Mouse (Mus musculus): ENCODE data around the gene Rims4. TPM values are rescaled to one million over a fixed set of nuclear protein-coding genes. Genes with fewer than 3 reads are reported as not detected.

Gene Rims4
- polyA plus RNA-seq, 1 experiment from 2014 or later, result 0.24 TPM

DNA sequence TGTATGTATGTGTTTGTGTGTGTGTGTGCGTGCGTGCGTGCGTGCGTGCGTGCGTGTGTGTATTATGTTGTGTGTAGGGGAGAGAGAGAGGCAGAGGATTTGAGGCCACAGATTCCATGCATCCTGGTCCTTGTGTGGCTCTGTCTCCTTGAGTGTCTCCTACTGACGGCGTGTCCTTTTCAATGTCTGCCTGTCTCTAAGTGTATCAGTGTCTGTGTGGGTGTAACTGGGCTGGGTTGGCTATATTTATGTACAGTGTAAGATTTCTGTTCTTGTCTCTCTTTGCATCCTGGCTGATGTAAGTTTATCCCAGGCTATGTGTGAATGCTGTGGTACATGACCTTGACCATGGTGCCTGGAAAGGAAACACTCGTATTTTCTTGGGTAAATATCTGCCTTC is 6.6 kb upstream of the Rims4 start:
- Histone ChIP-seq H3K27ac (no peak overlapping the region), H3K4me3 (no peak overlapping the region), H3K36me3 (no peaks in the 10 kb centered on the region), H3K9me3 (replicated peaks) (no peaks in the 10 kb centered on the region), H3K4me1 (no peaks in the 10 kb centered on the region), H3K27me3 (ENCODE audit: low read depth, poor library complexity, severe bottlenecking) (peaks cover 56% of the 10 kb centered on the region)
- DNase-seq (ENCODE audit: low spot score), result no peak
- WGBS, result 99% methylated on average over 10 of the region's 10 CpGs

DNA sequence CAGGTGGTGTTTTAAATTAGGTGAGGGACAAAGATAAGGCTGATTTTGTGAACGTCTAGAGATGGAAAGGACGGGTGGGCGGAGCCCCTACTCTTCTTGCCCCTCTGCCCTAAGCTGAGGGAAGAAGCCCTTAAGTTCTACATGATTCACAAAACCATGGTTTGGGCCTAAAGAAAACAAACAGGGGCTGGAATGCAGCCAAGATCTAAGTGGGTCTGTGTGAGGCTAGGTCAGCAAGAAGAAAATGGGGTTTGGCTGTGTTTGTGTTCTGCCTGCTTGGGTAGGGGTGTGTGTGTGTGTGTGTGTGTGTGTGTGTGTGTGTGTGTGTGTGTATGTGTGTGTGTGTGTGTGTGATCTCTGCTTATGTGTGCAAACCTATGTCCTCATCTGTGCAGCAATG is 6.0 kb upstream of the Rims4 start:
- Histone ChIP-seq H3K36me3 (no peaks in the 10 kb centered on the region), H3K27me3 (ENCODE audit: low read depth, poor library complexity, severe bottlenecking) (peaks cover 59% of the 10 kb centered on the region), H3K4me1 (no peaks in the 10 kb centered on the region), H3K4me3 (no peak overlapping the region), H3K27ac (no peak overlapping the region), H3K9me3 (replicated peaks) (no peaks in the 10 kb centered on the region)
- WGBS, result 75% methylated on average over 3 of the region's 3 CpGs
- DNase-seq (ENCODE audit: low spot score), result no peak

- Histone ChIP-seq H3K4me1 (peaks cover 11% of the 10 kb centered on the region), H3K27ac (no peak overlapping the region), H3K9me3 (replicated peaks) (no peaks in the 10 kb centered on the region), H3K27me3 (ENCODE audit: low read depth, poor library complexity, severe bottlenecking) (peaks cover 67% of the 10 kb centered on the region), H3K36me3 (no peaks in the 10 kb centered on the region), H3K4me3 (no peak overlapping the region)
- DNase-seq (ENCODE audit: low spot score), result no peak
- 57% methylated on average over 9 of the region's 9 CpGs for WGBS
Measured at GRCm38 (mm10) chr2:163923113-163923512, 4.6 kb upstream of the Rims4 start.

GRCm38 (mm10) chr2:163919581-163919980 is 1.1 kb upstream of the Rims4 start:
- DNase-seq (ENCODE audit: low spot score), result no peak
- no peaks in the 10 kb centered on the region for H3K36me3 ChIP-seq
- no peak overlapping the region for H3K4me3 ChIP-seq
- H3K4me1 ChIP-seq, result peaks cover 12% of the 10 kb centered on the region
- 77% methylated on average over 3 of the region's 3 CpGs for WGBS
- no peak overlapping the region for H3K27ac ChIP-seq
- H3K9me3 ChIP-seq (replicated peaks), result no peaks in the 10 kb centered on the region
- peaks cover 97% of the 10 kb centered on the region for H3K27me3 ChIP-seq (ENCODE audit: low read depth, poor library complexity, severe bottlenecking)

DNA sequence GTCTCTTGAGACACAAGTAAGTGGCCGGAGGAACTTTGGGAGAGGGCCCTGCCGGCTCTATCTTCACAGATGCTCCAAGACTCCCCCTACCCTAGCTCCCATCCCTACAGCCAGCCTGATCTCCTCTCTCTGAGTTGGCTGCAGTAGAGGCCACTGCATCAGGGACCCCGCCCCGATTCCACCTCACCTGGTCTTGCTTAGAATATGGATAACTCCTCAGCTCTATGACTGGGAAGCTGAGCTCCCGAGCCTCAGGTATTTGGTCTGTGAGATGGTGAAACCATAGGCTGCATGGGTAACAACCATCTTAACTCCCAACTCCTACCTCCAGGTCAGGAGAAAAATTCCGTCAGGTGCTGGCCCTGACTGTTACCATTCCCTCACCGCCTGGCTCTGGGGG is 1.8 kb downstream of the Rims4 start:
- no peaks in the 10 kb centered on the region for H3K9me3 ChIP-seq (replicated peaks)
- H3K27ac ChIP-seq, result no peak overlapping the region

GRCm38 (mm10) chr2:163915294-163915791 is 3.1 kb downstream of the Rims4 start:
- Histone ChIP-seq H3K27ac (no peak overlapping the region), H3K27me3 (ENCODE audit: low read depth, poor library complexity, severe bottlenecking) (peaks cover 97% of the 10 kb centered on the region), H3K36me3 (no peaks in the 10 kb centered on the region), H3K4me3 (no peak overlapping the region), H3K4me1 (peaks cover 34% of the 10 kb centered on the region), H3K9me3 (replicated peaks) (no peaks in the 10 kb centered on the region)
- no peak for DNase-seq (ENCODE audit: low spot score)
- 73% methylated on average over 9 of the region's 9 CpGs for WGBS

More for the DNA sequence above, 1.8 kb downstream of the Rims4 start:
- peaks cover 34% of the 10 kb centered on the region for H3K4me1 ChIP-seq
- H3K36me3 ChIP-seq, result no peaks in the 10 kb centered on the region
- no peak overlapping the region for H3K4me3 ChIP-seq
- 75% methylated on average over 7 of the region's 7 CpGs for WGBS
- H3K27me3 ChIP-seq (ENCODE audit: low read depth, poor library complexity, severe bottlenecking), result peaks cover 100% of the 10 kb centered on the region
- no peak for DNase-seq (ENCODE audit: low spot score)

DNA sequence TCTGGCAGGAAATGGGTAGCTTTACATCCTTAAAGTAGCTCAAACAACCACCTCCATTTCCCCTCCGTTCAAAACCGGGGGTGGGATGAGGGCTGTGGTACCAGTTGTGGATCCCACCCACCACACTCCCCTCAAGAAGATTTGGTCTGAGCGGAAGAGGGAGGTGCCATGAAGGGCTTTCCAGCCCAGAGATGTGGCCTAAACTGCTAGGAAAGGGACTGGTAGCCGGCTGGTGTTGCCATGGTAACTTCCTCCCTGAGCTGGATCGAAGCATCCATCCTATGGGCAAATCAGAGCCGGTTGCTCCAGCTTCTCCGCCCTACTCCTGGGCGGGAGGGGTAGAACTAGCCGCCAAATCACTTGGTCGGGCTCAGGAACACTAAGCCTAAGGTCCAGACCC is 4.4 kb downstream of the Rims4 start:
- H3K4me3 ChIP-seq, result no peak overlapping the region
- H3K9me3 ChIP-seq (replicated peaks), result no peaks in the 10 kb centered on the region
- WGBS, result 4% methylated on average over 10 of the region's 10 CpGs
- H3K36me3 ChIP-seq, result no peaks in the 10 kb centered on the region
- peaks cover 32% of the 10 kb centered on the region for H3K4me1 ChIP-seq
- H3K27me3 ChIP-seq (ENCODE audit: low read depth, poor library complexity, severe bottlenecking), result peaks cover 96% of the 10 kb centered on the region
- DNase-seq (ENCODE audit: low spot score), result peak; percentile 47
- H3K27ac ChIP-seq, result no peak overlapping the region

DNA sequence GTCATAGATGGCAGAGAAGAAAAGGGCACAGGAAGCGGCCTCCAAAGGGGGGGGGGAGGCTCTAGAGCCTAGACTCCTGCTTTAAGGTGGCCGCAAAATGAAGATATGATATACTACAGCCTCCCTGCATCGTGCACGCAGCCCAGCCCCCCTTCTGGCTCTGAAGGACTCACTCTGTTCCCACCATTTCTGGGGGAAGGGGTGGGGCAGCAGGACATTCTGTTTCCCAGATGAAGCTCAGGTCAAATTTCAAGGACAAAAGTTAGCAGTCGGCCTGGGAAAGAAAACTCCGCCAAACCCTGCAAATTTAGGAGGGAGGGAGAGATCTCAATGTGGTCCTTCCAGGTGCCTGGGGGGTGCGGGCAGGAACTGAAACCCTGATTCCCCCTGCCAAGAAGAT is 4.8 kb downstream of the Rims4 start:
- Histone ChIP-seq H3K27ac (no peak overlapping the region), H3K4me3 (no peak overlapping the region), H3K27me3 (ENCODE audit: low read depth, poor library complexity, severe bottlenecking) (peaks cover 93% of the 10 kb centered on the region), H3K4me1 (peaks cover 28% of the 10 kb centered on the region), H3K9me3 (replicated peaks) (no peaks in the 10 kb centered on the region), H3K36me3 (no peaks in the 10 kb centered on the region)
- WGBS, result 27% methylated on average over 7 of the region's 7 CpGs
- no peak for DNase-seq (ENCODE audit: low spot score)

GRCm38 (mm10) chr2:163911826-163912444 is 6.5 kb downstream of the Rims4 start:
- no peak overlapping the region for H3K4me3 ChIP-seq

GRCm38 (mm10) chr2:163909604-163910003 is 8.9 kb downstream of the Rims4 start:
- Histone ChIP-seq H3K27ac (no peak overlapping the region), H3K9me3 (replicated peaks) (no peaks in the 10 kb centered on the region), H3K27me3 (ENCODE audit: low read depth, poor library complexity, severe bottlenecking) (peaks cover 56% of the 10 kb centered on the region), H3K36me3 (no peaks in the 10 kb centered on the region), H3K4me3 (no peak overlapping the region), H3K4me1 (peaks cover 25% of the 10 kb centered on the region)
- 90% methylated on average over 7 of the region's 7 CpGs for WGBS
- DNase-seq (ENCODE audit: low spot score), result no peak

More at GRCm38 (mm10) chr2:163911826-163912444, 6.5 kb downstream of the Rims4 start:
- no peak overlapping the region for H3K27ac ChIP-seq
- no peaks in the 10 kb centered on the region for H3K9me3 ChIP-seq (replicated peaks)
- H3K4me1 ChIP-seq, result peaks cover 21% of the 10 kb centered on the region
- H3K36me3 ChIP-seq, result no peaks in the 10 kb centered on the region
- no peak for DNase-seq (ENCODE audit: low spot score)
- H3K27me3 ChIP-seq (ENCODE audit: low read depth, poor library complexity, severe bottlenecking), result peaks cover 76% of the 10 kb centered on the region
- 72% methylated on average over 14 of the region's 14 CpGs for WGBS

DNA sequence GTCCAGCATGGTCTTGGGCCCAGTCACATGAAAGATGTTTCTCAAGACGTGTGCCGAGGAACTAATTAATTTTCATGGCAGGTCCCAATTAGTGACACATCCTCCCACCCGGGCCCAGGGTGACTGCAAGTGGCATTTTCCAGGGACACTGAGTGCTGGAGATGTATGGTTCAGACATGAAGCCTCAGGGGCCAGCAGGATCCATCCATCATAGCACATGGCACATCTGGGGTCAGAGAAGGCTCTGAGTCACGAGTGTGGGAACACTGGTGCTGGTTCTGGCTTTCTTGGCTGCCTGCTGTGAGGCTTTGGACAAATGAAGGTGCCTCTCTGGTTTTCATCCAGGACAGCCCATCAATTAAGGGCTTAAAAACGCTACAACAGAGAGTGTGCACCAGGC is 11.4 kb downstream of the Rims4 start:
- Histone ChIP-seq H3K9me3 (replicated peaks) (no peaks in the 10 kb centered on the region), H3K36me3 (no peaks in the 10 kb centered on the region), H3K4me3 (no peak overlapping the region), H3K27ac (no peak overlapping the region), H3K4me1 (peaks cover 8% of the 10 kb centered on the region; the same call in 1 of the 2 replicates), H3K27me3 (ENCODE audit: low read depth, poor library complexity, severe bottlenecking) (peaks cover 36% of the 10 kb centered on the region)
- 44% methylated on average over 5 of the region's 5 CpGs for WGBS
- DNase-seq (ENCODE audit: low spot score), result no peak

DNA sequence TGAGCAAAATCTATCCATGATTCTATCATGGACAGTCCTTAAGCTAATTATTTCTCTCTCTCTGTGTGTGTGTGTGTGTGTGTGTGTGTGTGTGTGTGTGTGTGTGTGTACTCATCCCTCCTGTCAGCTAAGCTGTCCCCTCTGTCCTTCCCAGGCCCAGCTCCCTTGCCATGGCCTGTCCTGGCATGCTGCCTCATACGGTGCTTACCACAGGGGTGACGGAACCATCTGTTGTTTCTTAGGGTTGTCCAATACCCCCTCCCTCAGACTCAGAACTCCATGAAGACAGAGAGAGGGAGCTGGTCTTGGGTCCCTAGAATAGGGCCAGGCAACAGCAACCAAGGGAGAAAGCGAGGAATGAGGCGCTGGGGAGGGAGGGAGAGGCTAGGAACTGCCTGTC is 14.2 kb downstream of the Rims4 start:
- 80% methylated on average over 4 of the region's 4 CpGs for WGBS
- H3K4me3 ChIP-seq, result no peak overlapping the region
- no peak for DNase-seq (ENCODE audit: low spot score)
- no peaks in the 10 kb centered on the region for H3K9me3 ChIP-seq (replicated peaks)
- H3K36me3 ChIP-seq, result no peaks in the 10 kb centered on the region
- H3K4me1 ChIP-seq, result peaks cover 7% of the 10 kb centered on the region; the same call in 1 of the 2 replicates
- H3K27me3 ChIP-seq (ENCODE audit: low read depth, poor library complexity, severe bottlenecking), result peaks cover 12% of the 10 kb centered on the region
- H3K27ac ChIP-seq, result no peak overlapping the region

DNA sequence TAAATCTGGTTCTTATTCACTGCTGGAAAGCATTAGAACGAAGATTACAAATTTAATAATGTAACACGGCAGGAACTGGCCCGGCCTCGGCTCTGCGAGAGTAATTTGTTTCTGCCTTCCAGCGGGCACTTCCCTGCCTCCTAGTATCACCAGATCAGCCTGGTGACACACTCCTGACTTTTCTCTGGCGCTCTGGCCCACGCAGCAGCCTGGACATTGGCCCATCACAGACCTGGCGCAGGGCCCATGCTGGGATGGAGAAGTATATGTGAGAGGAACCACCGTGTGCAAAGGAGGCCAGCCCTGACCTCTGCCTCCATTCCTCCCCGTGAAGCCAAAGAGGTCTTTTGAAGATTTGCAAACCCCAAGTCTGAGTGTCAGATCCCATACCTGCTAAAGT is 15.0 kb downstream of the Rims4 start:
- 73% methylated on average over 11 of the region's 11 CpGs for WGBS
- Histone ChIP-seq H3K27me3 (ENCODE audit: low read depth, poor library complexity, severe bottlenecking) (peaks cover 9% of the 10 kb centered on the region), H3K27ac (no peak overlapping the region), H3K4me1 (peaks cover 7% of the 10 kb centered on the region; the same call in 1 of the 2 replicates), H3K4me3 (no peak overlapping the region), H3K36me3 (no peaks in the 10 kb centered on the region), H3K9me3 (replicated peaks) (no peaks in the 10 kb centered on the region)
- no peak for DNase-seq (ENCODE audit: low spot score)

DNA sequence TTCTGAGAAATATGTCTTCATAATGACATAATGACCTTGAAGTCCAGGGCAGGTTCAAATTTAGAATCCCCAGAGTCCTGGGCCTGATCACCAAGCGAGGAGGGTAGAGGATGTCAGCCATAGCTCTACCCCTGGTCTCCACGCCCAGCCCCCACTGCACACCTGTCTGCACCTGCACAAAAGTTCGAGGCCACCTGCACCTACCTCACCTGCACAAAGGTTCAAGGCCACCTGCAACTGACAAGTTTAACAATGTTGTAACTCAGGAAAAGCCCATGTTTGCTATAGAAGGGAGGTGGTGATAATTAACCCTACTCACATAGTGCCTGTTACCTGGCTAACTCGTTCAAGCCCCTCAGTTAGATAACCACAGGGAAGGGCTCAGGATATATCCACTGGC is 16.0 kb downstream of the Rims4 start:
- no peak for DNase-seq (ENCODE audit: low spot score)

More for the DNA sequence above, 16.0 kb downstream of the Rims4 start:
- H3K36me3 ChIP-seq, result no peaks in the 10 kb centered on the region
- no peak overlapping the region for H3K4me3 ChIP-seq
- no peak overlapping the region for H3K27ac ChIP-seq
- 78% methylated on average over 4 of the region's 4 CpGs for WGBS
- peaks cover 7% of the 10 kb centered on the region; the same call in 1 of the 2 replicates for H3K4me1 ChIP-seq
- H3K27me3 ChIP-seq (ENCODE audit: low read depth, poor library complexity, severe bottlenecking), result peaks cover 9% of the 10 kb centered on the region
- no peaks in the 10 kb centered on the region for H3K9me3 ChIP-seq (replicated peaks)

Data from limb, embryonic 10.5 days (tissue).